Mouse (Mus musculus): ENCODE measurements around the gene Slc27a2. TPM values are rescaled to one million over a fixed set of nuclear protein-coding genes. Genes with fewer than 3 reads are reported as not detected.

Slc27a2 gene
- polyA plus RNA-seq (2015; fragmentation: Nextera tagmentation; extraction: Ambion mirVana): 5.2 and 6.2 TPM in 2 replicates

GRCm38 (mm10) chr2:126552357-126553290, at the start of gene Slc27a2:
Slc27a2 (plus strand) TSS chr2:126552407.
- H3K9ac ChIP-seq (ENCODE audit: low read length): peak within 1 kb of the TSS; percentile 60
- 2% methylated on average over 57 of the region's 61 CpGs for WGBS

GRCm38 (mm10) chr2:126505156-126505555, 47.1 kb upstream of the Slc27a2 start:
- no peak overlapping the region for H3K9ac ChIP-seq (ENCODE audit: low read length)
- whole genome bisulfite sequencing: 86% methylated on average over 1 of the region's 1 CpGs
- no peak overlapping the region for H3K4me3 ChIP-seq (replicated peaks; ENCODE audit: low read length)
- no peak for ATAC-seq (ENCODE audit: insufficient read depth, low FRiP score)
- H3K36me3 ChIP-seq (ENCODE audit: control insufficient read depth, insufficient read depth, low read length): no peaks in the 10 kb centered on the region
- no peaks in the 10 kb centered on the region for H3K27me3 ChIP-seq (ENCODE audit: control insufficient read depth, insufficient read depth, low read length)
- no peak overlapping the region for H3K27ac ChIP-seq (ENCODE audit: low read length)
- H3K4me2 ChIP-seq (ENCODE audit: low read depth, low read length): no peak overlapping the region
- H3K4me1 ChIP-seq (ENCODE audit: control insufficient read depth, insufficient read depth, low read length): no peaks in the 10 kb centered on the region
- no peaks in the 10 kb centered on the region; the same call in 1 of the 2 replicates for H3K9me3 ChIP-seq (replicated peaks; ENCODE audit: control insufficient read depth, low read length)

More at GRCm38 (mm10) chr2:126552357-126553290, at the start of gene Slc27a2:
- Histone ChIP-seq H3K27me3 (ENCODE audit: control insufficient read depth, insufficient read depth, low read length) (peaks cover 37% of the 10 kb centered on the region), H3K4me3 (replicated peaks; ENCODE audit: low read length) (peak within 1 kb of the TSS; percentile 58), H3K9me3 (replicated peaks; ENCODE audit: control insufficient read depth, low read length) (no peaks in the 10 kb centered on the region), H3K4me1 (ENCODE audit: control insufficient read depth, insufficient read depth, low read length) (peaks cover 6% of the 10 kb centered on the region; the same call in 1 of the 2 replicates), H3K4me2 (ENCODE audit: low read depth, low read length) (peak within 1 kb of the TSS; percentile 95), H3K36me3 (ENCODE audit: control insufficient read depth, insufficient read depth, low read length) (no peaks in the 10 kb centered on the region), H3K27ac (ENCODE audit: low read length) (no peak within 1 kb of the TSS)
- ATAC-seq (ENCODE audit: insufficient read depth, low FRiP score): peak; percentile 71; the same call in 1 of the 2 replicates

- H3K4me3 ChIP-seq (replicated peaks; ENCODE audit: low read length): no peak overlapping the region
- H3K27me3 ChIP-seq (ENCODE audit: control insufficient read depth, insufficient read depth, low read length): no peaks in the 10 kb centered on the region
- ATAC-seq (ENCODE audit: insufficient read depth, low FRiP score): no peak
- H3K36me3 ChIP-seq (ENCODE audit: control insufficient read depth, insufficient read depth, low read length): no peaks in the 10 kb centered on the region
- no peak overlapping the region for H3K9ac ChIP-seq (ENCODE audit: low read length)
- H3K4me2 ChIP-seq (ENCODE audit: low read depth, low read length): no peak overlapping the region
- 87% methylated on average over 5 of the region's 5 CpGs for WGBS
- no peak overlapping the region for H3K27ac ChIP-seq (ENCODE audit: low read length)
- H3K9me3 ChIP-seq (replicated peaks; ENCODE audit: control insufficient read depth, low read length): no peaks in the 10 kb centered on the region; the same call in 1 of the 2 replicates
- no peaks in the 10 kb centered on the region for H3K4me1 ChIP-seq (ENCODE audit: control insufficient read depth, insufficient read depth, low read length)
Observed at GRCm38 (mm10) chr2:126507477-126507876, 44.7 kb upstream of the Slc27a2 start.

GRCm38 (mm10) chr2:126508228-126508627, 44.0 kb upstream of the Slc27a2 start:
- Histone ChIP-seq H3K27me3 (ENCODE audit: control insufficient read depth, insufficient read depth, low read length) (no peaks in the 10 kb centered on the region), H3K4me3 (replicated peaks; ENCODE audit: low read length) (no peak overlapping the region), H3K36me3 (ENCODE audit: control insufficient read depth, insufficient read depth, low read length) (no peaks in the 10 kb centered on the region), H3K4me2 (ENCODE audit: low read depth, low read length) (no peak overlapping the region), H3K9ac (ENCODE audit: low read length) (no peak overlapping the region), H3K4me1 (ENCODE audit: control insufficient read depth, insufficient read depth, low read length) (no peaks in the 10 kb centered on the region), H3K27ac (ENCODE audit: low read length) (no peak overlapping the region), H3K9me3 (replicated peaks; ENCODE audit: control insufficient read depth, low read length) (no peaks in the 10 kb centered on the region; the same call in 1 of the 2 replicates)
- 27% methylated on average over 1 of the region's 1 CpGs for WGBS
- ATAC-seq (ENCODE audit: insufficient read depth, low FRiP score): no peak

- Histone ChIP-seq H3K9ac (ENCODE audit: low read length) (no peak overlapping the region), H3K4me1 (ENCODE audit: control insufficient read depth, insufficient read depth, low read length) (no peaks in the 10 kb centered on the region), H3K27me3 (ENCODE audit: control insufficient read depth, insufficient read depth, low read length) (no peaks in the 10 kb centered on the region), H3K4me3 (replicated peaks; ENCODE audit: low read length) (no peak overlapping the region), H3K27ac (ENCODE audit: low read length) (no peak overlapping the region), H3K9me3 (replicated peaks; ENCODE audit: control insufficient read depth, low read length) (no peaks in the 10 kb centered on the region), H3K36me3 (ENCODE audit: control insufficient read depth, insufficient read depth, low read length) (no peaks in the 10 kb centered on the region), H3K4me2 (ENCODE audit: low read depth, low read length) (no peak overlapping the region)
- ATAC-seq (ENCODE audit: insufficient read depth, low FRiP score): no peak
- 68% methylated on average over 6 of the region's 6 CpGs for WGBS
Observed at GRCm38 (mm10) chr2:126515069-126515826, 37.0 kb upstream of the Slc27a2 start.

GRCm38 (mm10) chr2:126519872-126520581, 32.2 kb upstream of the Slc27a2 start:
- Histone ChIP-seq H3K4me1 (ENCODE audit: control insufficient read depth, insufficient read depth, low read length) (no peaks in the 10 kb centered on the region), H3K4me2 (ENCODE audit: low read depth, low read length) (no peak overlapping the region), H3K4me3 (replicated peaks; ENCODE audit: low read length) (no peak overlapping the region), H3K27me3 (ENCODE audit: control insufficient read depth, insufficient read depth, low read length) (no peaks in the 10 kb centered on the region), H3K27ac (ENCODE audit: low read length) (no peak overlapping the region), H3K36me3 (ENCODE audit: control insufficient read depth, insufficient read depth, low read length) (no peaks in the 10 kb centered on the region), H3K9me3 (replicated peaks; ENCODE audit: control insufficient read depth, low read length) (no peaks in the 10 kb centered on the region), H3K9ac (ENCODE audit: low read length) (no peak overlapping the region)
- ATAC-seq (ENCODE audit: insufficient read depth, low FRiP score): no peak
- 66% methylated on average over 11 of the region's 11 CpGs for WGBS

- no peaks in the 10 kb centered on the region for H3K36me3 ChIP-seq (ENCODE audit: control insufficient read depth, insufficient read depth, low read length)
- H3K4me2 ChIP-seq (ENCODE audit: low read depth, low read length): no peak overlapping the region
- no peaks in the 10 kb centered on the region for H3K4me1 ChIP-seq (ENCODE audit: control insufficient read depth, insufficient read depth, low read length)
- WGBS: 14% methylated on average over 7 of the region's 7 CpGs
- no peaks in the 10 kb centered on the region for H3K27me3 ChIP-seq (ENCODE audit: control insufficient read depth, insufficient read depth, low read length)
- no peak for ATAC-seq (ENCODE audit: insufficient read depth, low FRiP score)
- no peak overlapping the region for H3K27ac ChIP-seq (ENCODE audit: low read length)
- no peak overlapping the region for H3K9ac ChIP-seq (ENCODE audit: low read length)
- H3K4me3 ChIP-seq (replicated peaks; ENCODE audit: low read length): no peak overlapping the region
- no peaks in the 10 kb centered on the region for H3K9me3 ChIP-seq (replicated peaks; ENCODE audit: control insufficient read depth, low read length)
Observed at GRCm38 (mm10) chr2:126520828-126521227, 31.4 kb upstream of the Slc27a2 start.

GRCm38 (mm10) chr2:126521471-126521870, 30.7 kb upstream of the Slc27a2 start:
- Histone ChIP-seq H3K9me3 (replicated peaks; ENCODE audit: control insufficient read depth, low read length) (no peaks in the 10 kb centered on the region), H3K27ac (ENCODE audit: low read length) (no peak overlapping the region), H3K4me3 (replicated peaks; ENCODE audit: low read length) (no peak overlapping the region), H3K36me3 (ENCODE audit: control insufficient read depth, insufficient read depth, low read length) (no peaks in the 10 kb centered on the region), H3K4me2 (ENCODE audit: low read depth, low read length) (no peak overlapping the region), H3K27me3 (ENCODE audit: control insufficient read depth, insufficient read depth, low read length) (no peaks in the 10 kb centered on the region), H3K9ac (ENCODE audit: low read length) (no peak overlapping the region), H3K4me1 (ENCODE audit: control insufficient read depth, insufficient read depth, low read length) (no peaks in the 10 kb centered on the region)
- 72% methylated on average over 10 of the region's 10 CpGs for WGBS
- ATAC-seq (ENCODE audit: insufficient read depth, low FRiP score): no peak

Measured in stomach, embryonic 16.5 days (tissue).